Mouse (Mus musculus) midbrain, embryonic 14.5 days (tissue): ENCODE data around the gene Gm525. TPM values are rescaled to one million over a fixed set of nuclear protein-coding genes. Genes with fewer than 3 reads are reported as not detected.

ENCODE experiments used
- ATAC-seq: fragments of 200-750 bp; cut with Nextera tagmentation; 2 replicates; pipeline ENCODE4 v1.8.0; 2017; ENCODE audit warnings: moderate number of reproducible peaks, moderate library complexity; ENCODE audit not compliant: low FRiP score, low TSS enrichment
- DNase-seq: peaks from one replicate; pipeline ENCODE4 v3.0.0-alpha.2; 2015
- H3K27ac ChIP-seq: fragments of 300-500 bp; sonication (generic); replicated peaks from 2 replicates; pipeline ENCODE4 v1.5.1; 2014; ENCODE audit warnings: mild to moderate bottlenecking, low read depth, low read length, moderate library complexity
- H3K27me3 ChIP-seq: fragments of 300-500 bp; sonication (generic); 2 replicates; pipeline ENCODE4 v1.6.1; 2014; ENCODE audit warnings: low read length, control low read depth, mixed read lengths; ENCODE audit not compliant: control insufficient read depth, insufficient read depth
- H3K36me3 ChIP-seq: fragments of 300-500 bp; sonication (generic); 2 replicates; pipeline ENCODE4 v1.6.1; 2014; ENCODE audit warnings: low read length, control low read depth; ENCODE audit not compliant: control insufficient read depth, insufficient read depth
- H3K4me1 ChIP-seq: fragments of 300-500 bp; sonication (generic); 2 replicates; pipeline ENCODE4 v1.6.1; 2014; ENCODE audit warnings: mild to moderate bottlenecking, antibody characterized with exemption, low read length, control low read depth; ENCODE audit not compliant: control insufficient read depth, insufficient read depth
- H3K4me2 ChIP-seq: fragments of 300-500 bp; sonication (generic); 2 replicates; pipeline ENCODE4 v1.6.1; 2014; ENCODE audit warnings: mild to moderate bottlenecking, low read length, moderate library complexity
- H3K4me3 ChIP-seq: fragments of 300-500 bp; sonication (generic); replicated peaks from 2 replicates; pipeline ENCODE4 v1.5.1; 2014; ENCODE audit warnings: low read depth, low read length
- H3K9ac ChIP-seq: fragments of 300-500 bp; sonication (generic); replicated peaks from 2 replicates; pipeline ENCODE4 v1.6.1; 2014; ENCODE audit warnings: mild to moderate bottlenecking, low read length, moderate library complexity
- H3K9me3 ChIP-seq: fragments of 300-500 bp; sonication (generic); 2 replicates; pipeline ENCODE4 v1.6.1; 2016; ENCODE audit warnings: low read length, control low read depth, mixed read lengths; ENCODE audit not compliant: control insufficient read depth
- WGBS: fragments of 180-500 bp; shearing (Covaris S2); extraction: QIAGEN DNeasy Blood & Tissue Kit; methylation state at CpG from one replicate; pipeline ENCODE4 v1.1.7; 2014; 5-methylcytosine and 5-hydroxymethylcytosine counted together
- polyA plus RNA-seq: library from polyadenylated mRNA; unstranded; fragments of >200 nt; fragmentation: Nextera tagmentation; extraction: Ambion mirVana; gene quantifications from 2 replicates; pipeline ENCODE4 v1.2.1, GENCODE M21; 2014

Gm525 gene
- polyA plus RNA-seq, 1 experiment from 2014 or later, result not detected

DNA sequence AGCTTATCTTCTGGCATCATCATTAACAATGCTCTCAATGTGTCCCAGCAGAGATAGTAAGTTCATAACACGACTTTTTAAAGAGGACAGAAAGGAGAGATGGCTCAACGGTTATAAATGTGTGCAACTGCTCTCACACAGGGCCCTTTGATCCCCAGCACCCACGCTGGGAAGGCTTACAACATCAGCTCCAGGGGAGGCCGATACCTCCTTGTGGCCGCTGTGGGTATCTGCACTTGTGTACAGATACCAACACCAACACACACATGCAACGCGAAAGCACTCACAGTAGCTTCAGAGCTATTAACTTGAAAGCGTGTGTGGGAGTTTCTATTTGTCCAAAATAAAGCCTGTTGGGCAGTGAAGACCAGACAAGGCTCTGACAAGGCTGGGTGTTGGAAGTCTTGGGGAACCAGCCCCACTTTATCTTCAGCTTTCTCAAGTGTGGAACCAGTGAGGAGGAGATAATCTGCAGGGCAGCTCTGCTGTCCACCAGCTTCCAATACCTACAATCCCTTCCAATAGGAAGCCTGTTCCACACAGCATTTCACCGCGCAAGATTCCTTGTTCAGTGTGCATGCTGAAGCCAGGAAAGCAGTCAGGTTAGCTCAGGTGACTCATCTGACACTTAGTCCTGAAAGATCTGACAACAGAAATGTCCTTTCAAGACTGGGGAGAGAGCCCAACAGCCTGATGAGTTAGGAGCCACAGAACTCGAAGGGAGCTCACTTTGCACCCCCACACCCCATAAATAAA, 14.9 kb upstream of the Gm525 start:
- peaks cover 26% of the 10 kb centered on the region for H3K4me1 ChIP-seq
- DNase-seq (peak; percentile 34), ATAC-seq (no peak)
- peak overlapping the region; percentile 85 for H3K4me2 ChIP-seq
- H3K27me3 ChIP-seq, result no peaks in the 10 kb centered on the region
- peak overlapping the region; percentile 87 for H3K4me3 ChIP-seq
- H3K9me3 ChIP-seq, result no peaks in the 10 kb centered on the region
- H3K36me3 ChIP-seq, result peaks cover 12% of the 10 kb centered on the region; the same call in 1 of the 2 replicates
- H3K9ac ChIP-seq, result peak overlapping the region; percentile 88; the same call in 1 of the 2 replicates
- WGBS, result 79% methylated on average over 11 of the region's 11 CpGs
- H3K27ac ChIP-seq, result no peak overlapping the region

DNA sequence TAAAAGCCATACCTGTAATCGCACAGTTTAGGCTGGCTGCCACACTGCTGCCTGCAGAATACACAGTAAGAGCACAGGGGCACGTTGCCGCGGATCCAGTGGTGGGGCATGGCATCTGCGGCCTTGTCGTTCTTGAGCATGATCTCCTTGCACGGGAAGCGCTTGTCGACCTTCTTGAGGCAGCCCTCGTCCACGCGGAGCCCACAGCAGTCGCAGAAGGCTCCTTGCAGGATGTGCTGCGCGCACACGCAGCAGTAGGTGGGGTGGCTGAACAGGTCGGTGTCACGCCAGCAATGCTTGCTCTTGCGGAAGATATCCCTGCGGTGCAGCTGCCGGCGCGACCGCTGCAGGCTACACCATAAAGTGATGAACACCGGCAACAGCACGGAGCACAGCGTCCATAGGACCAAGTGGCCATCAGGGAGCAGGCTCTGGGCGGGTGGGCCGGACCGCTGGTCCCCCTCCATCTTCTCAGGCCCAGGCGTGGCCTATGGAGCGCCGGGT, 13.7 kb upstream of the Gm525 start:
- H3K4me2 ChIP-seq, result peak overlapping the region; percentile 85
- H3K9me3 ChIP-seq, result no peaks in the 10 kb centered on the region
- peak; percentile 81 for ATAC-seq
- WGBS, result under 1% methylated on average over 33 of the region's 33 CpGs
- DNase-seq, result peak; percentile 69
- H3K36me3 ChIP-seq, result peaks cover 3% of the 10 kb centered on the region; the same call in 1 of the 2 replicates
- H3K27me3 ChIP-seq, result no peaks in the 10 kb centered on the region
- H3K4me3 ChIP-seq, result peak overlapping the region; percentile 87
- H3K4me1 ChIP-seq, result peaks cover 26% of the 10 kb centered on the region
- H3K9ac ChIP-seq, result peak overlapping the region; percentile 88
- peak overlapping the region; percentile 74 for H3K27ac ChIP-seq

DNA sequence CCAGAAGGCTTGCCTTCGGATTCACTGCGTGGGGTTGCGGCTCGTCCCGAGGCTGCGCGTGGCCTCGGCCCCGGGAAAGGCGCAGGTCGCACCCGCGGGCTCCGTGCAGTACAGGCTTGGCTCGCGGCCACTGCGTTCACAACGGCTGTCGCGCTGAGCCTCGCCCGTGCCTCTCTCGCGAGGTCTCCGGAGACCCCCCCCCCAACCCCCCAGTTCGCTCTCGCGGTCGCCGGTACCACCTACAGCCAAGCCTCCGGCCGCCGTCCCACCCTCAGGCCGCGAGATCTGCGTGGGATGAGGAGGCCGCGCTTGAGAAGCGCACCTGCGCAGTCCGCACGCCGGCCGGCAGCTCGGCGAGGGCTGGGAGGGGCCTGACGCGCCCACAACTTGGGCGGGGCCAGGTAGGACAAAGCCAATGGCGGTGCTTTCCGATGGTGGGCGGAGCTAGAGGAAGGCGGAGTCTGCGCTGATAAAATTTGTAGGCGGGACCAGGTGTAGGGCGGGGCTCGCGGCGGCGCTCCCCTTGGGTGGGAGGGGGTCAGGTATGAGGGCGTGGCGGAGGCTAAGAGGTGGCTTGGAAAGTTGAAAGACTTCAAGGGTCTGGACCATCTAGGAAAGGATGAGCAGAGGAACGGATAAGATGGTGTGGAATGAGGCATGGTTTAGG, 13.1 kb upstream of the Gm525 start:
- Histone ChIP-seq H3K9ac (peak overlapping the region; percentile 88), H3K9me3 (no peaks in the 10 kb centered on the region), H3K36me3 (0 out of 2 replicates have a peak, but pooled peaks cover 3% of the 10 kb centered on the region), H3K27me3 (no peaks in the 10 kb centered on the region), H3K4me3 (peak overlapping the region; percentile 87), H3K4me1 (peaks cover 26% of the 10 kb centered on the region), H3K27ac (peak overlapping the region; percentile 74), H3K4me2 (peak overlapping the region; percentile 85)
- DNase-seq (peak; percentile 94), ATAC-seq (peak; percentile 93)
- under 1% methylated on average over 63 of the region's 63 CpGs for WGBS

DNA sequence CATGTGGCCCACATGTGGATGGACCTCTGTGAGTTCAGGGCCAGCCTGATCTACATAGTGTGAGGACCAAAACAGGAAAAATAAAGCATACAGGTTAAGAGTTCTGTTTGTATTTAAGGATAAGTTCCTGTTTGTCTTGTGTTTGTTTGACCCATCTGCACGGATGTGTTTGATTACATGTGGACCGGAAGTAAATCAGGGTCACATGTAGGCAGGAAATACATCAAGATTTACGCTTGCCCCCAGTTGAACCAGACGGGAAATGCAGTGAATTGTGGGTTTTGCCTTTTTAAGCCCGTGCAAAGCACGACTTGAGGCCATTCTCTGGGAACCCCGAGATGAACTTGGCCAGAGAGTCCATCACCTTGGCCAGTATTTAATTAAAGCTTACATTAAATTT, 12.3 kb upstream of the Gm525 start:
- H3K4me1 ChIP-seq, result peaks cover 26% of the 10 kb centered on the region
- no peak overlapping the region for H3K4me2 ChIP-seq
- WGBS, result 93% methylated on average over 7 of the region's 7 CpGs
- DNase-seq (no peak), ATAC-seq (no peak)
- H3K9ac ChIP-seq, result no peak overlapping the region
- H3K27ac ChIP-seq, result no peak overlapping the region
- H3K9me3 ChIP-seq, result no peaks in the 10 kb centered on the region
- H3K4me3 ChIP-seq, result no peak overlapping the region
- 0 out of 2 replicates have a peak, but pooled peaks cover 2% of the 10 kb centered on the region for H3K36me3 ChIP-seq
- H3K27me3 ChIP-seq, result no peaks in the 10 kb centered on the region

DNA sequence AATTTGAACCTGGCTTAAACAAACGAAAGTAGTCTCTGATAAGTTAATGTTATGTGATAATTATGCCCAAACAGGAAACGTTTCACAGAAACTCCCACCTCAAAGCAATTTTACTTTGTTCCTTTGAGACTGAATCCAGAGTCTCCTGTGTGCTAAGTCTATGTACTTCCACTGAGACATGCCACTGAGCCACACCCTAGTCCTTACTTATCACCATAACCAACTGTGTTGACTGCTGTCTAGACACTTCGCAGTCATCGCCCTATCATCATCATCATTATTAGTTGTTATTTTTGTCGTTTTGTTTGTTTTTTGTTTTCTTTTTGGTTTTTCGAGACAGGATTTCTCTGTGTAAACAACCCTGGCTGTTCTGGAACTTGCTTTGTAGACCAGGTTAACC, 9.3 kb upstream of the Gm525 start:
- no peak for DNase-seq
- no peaks in the 10 kb centered on the region for H3K27me3 ChIP-seq
- WGBS, result 88% methylated on average over 6 of the region's 6 CpGs
- H3K36me3 ChIP-seq, result no peaks in the 10 kb centered on the region
- H3K9ac ChIP-seq, result no peak overlapping the region
- H3K4me2 ChIP-seq, result no peak overlapping the region
- no peak overlapping the region for H3K4me3 ChIP-seq
- H3K27ac ChIP-seq, result no peak overlapping the region
- H3K9me3 ChIP-seq, result no peaks in the 10 kb centered on the region
- ATAC-seq, result no peak
- H3K4me1 ChIP-seq, result peaks cover 7% of the 10 kb centered on the region

DNA sequence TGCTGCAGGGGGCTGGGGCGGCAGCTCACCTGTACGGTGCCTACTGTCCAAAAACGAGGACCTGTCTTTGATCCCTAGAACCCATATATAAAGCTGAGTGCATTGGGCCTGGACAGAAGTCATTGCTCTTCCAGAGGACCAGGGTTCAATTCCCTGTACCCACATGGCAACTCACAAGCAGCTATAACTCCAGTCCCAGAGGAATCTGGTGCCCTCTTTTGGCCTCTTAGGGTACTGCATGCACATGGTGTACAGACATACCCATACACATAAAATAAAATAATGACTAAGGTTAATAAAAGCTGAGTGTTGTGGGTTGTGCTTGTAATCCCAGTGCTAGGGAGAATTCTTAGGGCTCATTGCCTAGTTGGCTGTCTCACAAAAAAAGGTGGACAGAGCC, 8.3 kb upstream of the Gm525 start:
- ATAC-seq (no peak), DNase-seq (no peak)
- Histone ChIP-seq H3K27ac (no peak overlapping the region), H3K27me3 (no peaks in the 10 kb centered on the region), H3K4me3 (no peak overlapping the region), H3K9me3 (no peaks in the 10 kb centered on the region), H3K4me2 (no peak overlapping the region), H3K4me1 (no peaks in the 10 kb centered on the region), H3K36me3 (no peaks in the 10 kb centered on the region), H3K9ac (no peak overlapping the region)
- WGBS, result 98% methylated on average over 3 of the region's 3 CpGs

DNA sequence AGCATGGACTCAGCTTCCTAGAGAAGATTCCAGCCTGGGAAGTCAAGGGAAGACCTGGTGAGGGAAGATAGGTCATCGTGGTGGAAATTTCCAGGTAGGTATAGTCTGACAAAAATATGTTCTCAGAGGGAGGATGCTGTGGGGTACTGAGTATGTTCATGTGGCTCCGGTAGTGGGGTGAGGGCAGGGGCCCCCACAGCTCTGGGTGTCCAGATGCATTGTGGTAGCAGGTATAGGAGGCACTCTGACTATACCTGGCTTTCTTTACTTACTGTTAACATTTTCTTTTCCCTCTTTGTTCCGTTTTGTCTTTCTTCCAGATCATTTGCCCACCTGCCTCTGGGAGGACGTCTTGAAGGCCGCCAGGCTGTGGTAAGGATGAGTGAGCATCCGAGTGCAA, 7.5 kb upstream of the Gm525 start:
- H3K9ac ChIP-seq, result no peak overlapping the region
- H3K27ac ChIP-seq, result no peak overlapping the region
- H3K4me3 ChIP-seq, result no peak overlapping the region
- no peaks in the 10 kb centered on the region for H3K36me3 ChIP-seq
- H3K4me2 ChIP-seq, result no peak overlapping the region
- no peaks in the 10 kb centered on the region for H3K27me3 ChIP-seq
- no peaks in the 10 kb centered on the region for H3K9me3 ChIP-seq
- DNase-seq (no peak), ATAC-seq (no peak)
- WGBS, result 80% methylated on average over 6 of the region's 6 CpGs
- H3K4me1 ChIP-seq, result no peaks in the 10 kb centered on the region

DNA sequence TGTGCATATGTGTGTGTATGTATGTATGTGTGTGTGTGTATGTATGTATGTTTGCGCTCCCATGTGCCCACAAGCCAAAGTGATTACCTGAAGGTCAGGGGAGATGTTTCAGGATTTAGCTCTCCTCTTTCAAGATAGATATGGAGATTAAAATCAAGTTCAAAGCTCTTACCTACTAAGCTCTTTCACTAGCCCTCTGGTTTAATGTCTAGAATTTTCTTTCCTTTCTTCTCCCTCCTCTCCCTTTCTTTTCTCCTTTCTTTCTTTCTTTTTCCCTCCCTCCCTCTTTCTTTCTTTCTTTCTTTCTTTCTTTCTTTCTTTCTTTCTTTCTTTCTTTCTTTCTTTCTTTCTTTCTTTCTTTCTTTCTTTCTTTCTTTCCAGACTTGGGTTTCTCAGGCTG, 6.9 kb upstream of the Gm525 start, which contains the start of gene Dgke:
Gene Dgke, minus strand, starts transcription at position 101 of the 400 bp plus-strand sequence.
- ATAC-seq (no peak), DNase-seq (no peak)
- no peaks in the 10 kb centered on the region for H3K27me3 ChIP-seq
- no peak within 1 kb of the TSS for H3K9ac ChIP-seq
- H3K4me2 ChIP-seq, result no peak within 1 kb of the TSS
- H3K4me1 ChIP-seq, result no peaks in the 10 kb centered on the region
- H3K4me3 ChIP-seq, result no peak within 1 kb of the TSS
- H3K9me3 ChIP-seq, result no peaks in the 10 kb centered on the region
- 96% methylated on average over 1 of the region's 1 CpGs for WGBS
- H3K27ac ChIP-seq, result no peak within 1 kb of the TSS
- no peaks in the 10 kb centered on the region for H3K36me3 ChIP-seq
